Mouse (Mus musculus): ENCODE measurements at regions not wholly inside any gene's neighbourhood (a gene's known extent, or its start where the extent isn't known, plus 50 kb on each side); places are given as distances from the start of the nearest gene placed in this dataset.

DNA sequence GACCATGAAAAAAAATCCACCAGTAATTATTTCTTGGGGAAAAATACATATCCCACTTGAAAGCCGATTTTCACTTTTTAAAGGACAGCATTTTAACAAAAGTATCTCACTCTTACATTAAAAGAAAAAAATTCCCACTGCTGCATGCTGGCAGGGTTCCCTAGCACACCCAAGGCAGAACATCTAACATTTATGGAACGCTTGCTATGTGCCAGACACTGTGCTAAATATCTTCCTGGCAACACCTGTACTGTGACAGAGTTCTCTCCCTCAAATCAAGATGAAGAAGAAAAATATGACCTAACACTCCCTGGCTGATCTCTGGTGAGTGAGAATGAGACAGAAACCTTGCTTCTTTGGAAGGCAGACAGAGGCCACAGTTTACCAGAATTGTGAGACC, 167.1 kb upstream of the Actbl2 start:
- Histone ChIP-seq H3K4me3 (no peak overlapping the region), H3K27ac (no peak overlapping the region), H3K27me3 (ENCODE audit: insufficient read depth, poor library complexity, severe bottlenecking) (no peaks in the 10 kb centered on the region), H3K36me3 (no peaks in the 10 kb centered on the region), H3K4me1 (replicated peaks) (no peaks in the 10 kb centered on the region), H3K9me3 (no peaks in the 10 kb centered on the region)
- 87% methylated on average over 2 of the region's 2 CpGs for WGBS
- no peak for DNase-seq (ENCODE audit: low spot score)

DNA sequence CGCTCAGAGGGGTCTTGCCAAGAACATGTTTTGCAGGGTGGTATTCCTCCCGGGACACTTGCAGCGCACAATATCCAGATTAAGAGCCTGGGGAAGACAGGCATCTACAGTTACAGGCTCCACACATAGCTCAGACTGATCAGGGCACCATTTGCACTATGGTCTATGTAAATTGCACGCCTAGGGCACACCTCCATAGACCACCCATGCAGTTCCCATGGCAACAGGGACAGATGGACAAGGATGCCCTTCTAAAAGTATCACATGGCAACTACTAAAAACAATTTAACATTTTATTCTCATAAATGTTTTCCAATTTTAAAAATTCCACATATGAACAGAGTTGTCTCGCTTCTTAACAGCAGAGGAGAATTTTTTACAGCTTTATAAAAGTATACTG, 158.7 kb upstream of the Actbl2 start:
- no peaks in the 10 kb centered on the region for H3K9me3 ChIP-seq
- peaks cover 13% of the 10 kb centered on the region for H3K4me1 ChIP-seq (replicated peaks)
- no peaks in the 10 kb centered on the region for H3K36me3 ChIP-seq
- H3K27ac ChIP-seq = no peak overlapping the region
- DNase-seq (ENCODE audit: low spot score) = no peak
- H3K27me3 ChIP-seq (ENCODE audit: insufficient read depth, poor library complexity, severe bottlenecking) = no peaks in the 10 kb centered on the region
- WGBS = 89% methylated on average over 5 of the region's 5 CpGs
- H3K4me3 ChIP-seq = no peak overlapping the region

DNA sequence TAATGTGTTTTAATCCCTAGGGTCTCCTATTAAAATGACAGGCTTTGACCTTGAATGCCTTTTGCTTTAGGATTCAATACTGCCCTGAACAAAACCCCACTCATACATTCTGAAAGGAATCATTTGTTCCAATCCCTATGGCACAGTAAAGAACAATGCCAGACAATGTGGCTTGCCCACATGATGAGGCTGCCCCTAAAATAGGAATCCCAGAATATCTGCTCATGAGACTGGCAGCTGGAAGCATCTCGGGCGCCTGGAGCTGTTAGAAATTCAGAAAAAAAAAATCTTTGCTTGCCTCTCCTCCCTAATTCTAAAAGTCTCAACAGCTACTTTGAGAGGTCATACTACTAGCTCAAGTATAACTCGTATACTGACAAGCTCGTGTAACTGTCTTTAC, 157.5 kb upstream of the Actbl2 start:
- H3K4me3 ChIP-seq = no peak overlapping the region
- no peaks in the 10 kb centered on the region for H3K27me3 ChIP-seq (ENCODE audit: insufficient read depth, poor library complexity, severe bottlenecking)
- no peak for DNase-seq (ENCODE audit: low spot score)
- no peaks in the 10 kb centered on the region for H3K36me3 ChIP-seq
- no peaks in the 10 kb centered on the region for H3K9me3 ChIP-seq
- no peak overlapping the region for H3K27ac ChIP-seq
- peaks cover 13% of the 10 kb centered on the region for H3K4me1 ChIP-seq (replicated peaks)
- WGBS = 92% methylated on average over 4 of the region's 4 CpGs

DNA sequence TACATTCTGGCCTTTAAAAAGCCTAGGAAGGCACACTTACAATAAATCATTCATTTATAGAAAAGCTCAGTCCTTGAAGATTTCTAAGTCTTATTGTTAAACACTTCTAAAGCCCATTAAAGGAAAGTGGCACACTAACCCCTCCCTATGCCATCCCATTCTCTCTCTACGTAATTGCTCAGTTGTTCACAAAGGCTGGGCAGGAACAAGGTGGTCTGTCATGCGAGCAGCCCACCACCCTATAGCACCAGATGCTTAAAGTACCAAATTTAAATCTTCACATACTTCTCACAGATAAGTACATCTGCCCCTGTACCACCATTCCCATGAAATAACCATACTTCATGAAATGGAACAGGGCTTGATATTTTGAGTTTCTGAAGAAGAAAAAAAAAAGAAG, 156.1 kb upstream of the Actbl2 start:
- no peak overlapping the region for H3K4me3 ChIP-seq
- WGBS = 45% methylated on average over 2 of the region's 2 CpGs
- no peaks in the 10 kb centered on the region for H3K36me3 ChIP-seq
- no peaks in the 10 kb centered on the region for H3K27me3 ChIP-seq (ENCODE audit: insufficient read depth, poor library complexity, severe bottlenecking)
- no peak overlapping the region for H3K27ac ChIP-seq
- DNase-seq (ENCODE audit: low spot score) = no peak
- no peaks in the 10 kb centered on the region for H3K9me3 ChIP-seq
- peaks cover 13% of the 10 kb centered on the region for H3K4me1 ChIP-seq (replicated peaks)

DNA sequence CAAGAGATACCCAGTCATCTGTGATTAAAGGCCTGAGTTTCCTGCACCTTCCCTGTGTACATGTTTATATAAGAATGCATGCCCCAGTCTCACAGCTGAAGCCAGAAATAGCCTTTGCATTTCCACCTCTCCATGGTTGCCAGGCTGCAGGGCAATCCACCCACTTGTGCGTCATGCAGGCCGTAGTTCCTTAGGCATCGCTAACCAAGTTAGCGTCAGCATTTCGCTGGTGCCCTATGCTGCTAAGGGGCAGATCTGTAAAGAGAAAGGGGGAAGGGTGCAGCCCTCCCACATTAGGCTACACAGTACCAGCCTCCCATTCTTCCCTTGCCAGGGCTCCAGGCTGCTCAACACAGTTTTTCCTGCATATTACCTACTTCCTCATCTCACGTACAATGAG, 155.6 kb upstream of the Actbl2 start:
- Histone ChIP-seq H3K4me1 (replicated peaks) (peaks cover 13% of the 10 kb centered on the region), H3K36me3 (no peaks in the 10 kb centered on the region), H3K27me3 (ENCODE audit: insufficient read depth, poor library complexity, severe bottlenecking) (no peaks in the 10 kb centered on the region), H3K4me3 (no peak overlapping the region), H3K9me3 (no peaks in the 10 kb centered on the region), H3K27ac (no peak overlapping the region)
- WGBS = 59% methylated on average over 6 of the region's 6 CpGs
- DNase-seq (ENCODE audit: low spot score) = no peak

DNA sequence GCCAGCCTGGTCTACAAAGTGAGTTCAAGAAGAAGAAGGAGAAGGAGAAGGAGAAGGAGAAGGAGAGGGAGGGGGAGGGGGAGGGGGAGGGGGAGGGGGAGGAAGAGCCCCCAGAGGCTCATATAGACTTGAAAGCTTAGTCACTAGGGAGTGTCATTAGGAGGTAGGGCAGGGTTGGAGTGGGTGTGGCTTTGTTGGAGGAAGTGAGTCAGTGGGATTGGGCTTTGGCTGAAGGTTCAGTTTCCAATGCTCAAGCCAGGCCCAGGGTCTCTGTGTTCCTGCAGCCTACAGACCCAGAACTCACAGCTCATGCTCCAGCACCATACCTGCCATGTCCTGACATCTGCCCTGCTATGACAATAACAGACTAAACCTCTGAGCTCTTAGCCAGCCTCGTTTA, 154.4 kb upstream of the Actbl2 start:
- 74% methylated on average over 1 of the region's 1 CpGs for WGBS
- Histone ChIP-seq H3K4me1 (replicated peaks) (peaks cover 13% of the 10 kb centered on the region), H3K9me3 (no peaks in the 10 kb centered on the region)

DNA sequence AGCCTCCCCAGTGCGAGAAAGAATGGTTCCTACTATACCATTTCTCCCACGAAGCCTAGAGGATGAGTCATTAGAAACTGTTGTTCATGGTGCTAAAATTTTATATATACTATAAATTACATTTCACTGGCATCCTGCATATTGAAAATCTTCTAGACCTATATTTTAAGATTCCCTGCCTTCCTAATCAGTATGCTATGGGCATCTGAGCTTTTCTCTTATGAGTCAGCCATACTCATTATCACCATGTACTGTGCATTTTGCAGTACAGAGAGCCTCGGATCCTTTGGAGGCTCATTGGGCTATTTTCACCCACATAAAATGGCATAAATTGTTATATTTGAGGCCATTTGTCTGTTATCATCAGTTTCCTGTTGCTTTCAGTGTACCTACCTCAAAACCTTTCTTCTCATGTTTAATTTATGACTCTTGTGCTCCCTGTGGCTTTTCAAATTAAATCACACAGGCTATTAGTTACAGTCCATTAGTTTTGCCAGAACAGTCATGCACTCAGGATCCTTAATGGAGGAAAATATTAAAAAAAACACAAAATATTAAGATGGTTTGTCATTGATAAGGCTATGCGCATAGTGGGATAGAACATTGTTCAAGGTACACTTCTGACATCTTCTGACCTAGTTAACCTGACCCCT, 150.1 kb upstream of the Actbl2 start:
- WGBS = 91% methylated on average over 4 of the region's 4 CpGs
- H3K9me3 ChIP-seq = no peaks in the 10 kb centered on the region
- no peaks in the 10 kb centered on the region for H3K4me1 ChIP-seq (replicated peaks)
- H3K4me3 ChIP-seq = no peak overlapping the region
- H3K27ac ChIP-seq = no peak overlapping the region
- no peaks in the 10 kb centered on the region for H3K27me3 ChIP-seq (ENCODE audit: insufficient read depth, poor library complexity, severe bottlenecking)
- no peak for DNase-seq (ENCODE audit: low spot score)
- no peaks in the 10 kb centered on the region for H3K36me3 ChIP-seq

More for the DNA sequence above, 154.4 kb upstream of the Actbl2 start:
- H3K27ac ChIP-seq = no peak overlapping the region
- no peaks in the 10 kb centered on the region for H3K27me3 ChIP-seq (ENCODE audit: insufficient read depth, poor library complexity, severe bottlenecking)
- DNase-seq (ENCODE audit: low spot score) = no peak
- no peak overlapping the region for H3K4me3 ChIP-seq
- H3K36me3 ChIP-seq = no peaks in the 10 kb centered on the region

DNA sequence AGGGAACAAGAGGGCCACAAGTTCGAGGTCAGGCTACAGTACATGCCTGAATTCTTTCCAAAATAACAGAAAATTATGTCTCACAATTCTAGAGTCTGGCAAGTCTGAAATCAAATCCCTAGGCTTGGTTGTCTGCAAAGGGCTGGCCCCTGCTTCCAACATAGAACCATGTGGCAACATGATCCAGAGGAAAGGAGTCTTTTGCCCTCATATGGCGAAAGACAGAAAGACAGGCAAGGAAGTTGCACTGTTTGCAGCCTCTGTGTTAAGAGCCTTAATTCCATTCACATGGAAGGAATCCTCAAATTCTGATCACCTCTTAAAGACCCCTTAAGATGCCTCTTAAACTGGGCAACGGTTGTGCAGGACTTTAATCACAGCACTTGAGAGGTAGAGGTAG, 123.7 kb upstream of the Actbl2 start:
- Histone ChIP-seq H3K4me1 (replicated peaks) (no peaks in the 10 kb centered on the region), H3K9me3 (no peaks in the 10 kb centered on the region), H3K36me3 (no peaks in the 10 kb centered on the region), H3K27ac (no peak overlapping the region), H3K4me3 (no peak overlapping the region), H3K27me3 (ENCODE audit: insufficient read depth, poor library complexity, severe bottlenecking) (no peaks in the 10 kb centered on the region)
- 91% methylated on average over 3 of the region's 3 CpGs for WGBS
- DNase-seq (ENCODE audit: low spot score) = no peak

DNA sequence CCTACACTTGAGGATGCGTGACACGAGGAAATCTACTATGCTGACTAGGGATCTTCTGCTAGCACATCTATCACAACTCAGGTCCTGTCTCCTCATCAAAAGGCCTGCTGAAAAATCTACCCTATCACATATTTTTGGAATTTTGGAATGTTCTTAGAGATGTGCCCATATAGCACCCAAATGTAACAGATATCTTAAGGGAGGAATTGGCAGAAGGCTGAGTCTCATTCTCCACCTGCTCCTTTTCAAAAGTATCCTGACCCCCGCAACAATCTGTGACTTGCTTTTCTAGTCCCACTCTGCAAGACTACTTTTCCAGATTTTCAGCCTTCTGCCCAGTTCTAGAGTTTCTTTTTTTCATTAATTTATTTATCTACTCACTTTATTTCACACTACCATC, 118.4 kb upstream of the Actbl2 start:
- Histone ChIP-seq H3K4me3 (no peak overlapping the region), H3K36me3 (no peaks in the 10 kb centered on the region), H3K27ac (no peak overlapping the region), H3K27me3 (ENCODE audit: insufficient read depth, poor library complexity, severe bottlenecking) (no peaks in the 10 kb centered on the region), H3K4me1 (replicated peaks) (no peaks in the 10 kb centered on the region), H3K9me3 (no peaks in the 10 kb centered on the region)
- WGBS = 93% methylated on average over 3 of the region's 3 CpGs
- no peak for DNase-seq (ENCODE audit: low spot score)

DNA sequence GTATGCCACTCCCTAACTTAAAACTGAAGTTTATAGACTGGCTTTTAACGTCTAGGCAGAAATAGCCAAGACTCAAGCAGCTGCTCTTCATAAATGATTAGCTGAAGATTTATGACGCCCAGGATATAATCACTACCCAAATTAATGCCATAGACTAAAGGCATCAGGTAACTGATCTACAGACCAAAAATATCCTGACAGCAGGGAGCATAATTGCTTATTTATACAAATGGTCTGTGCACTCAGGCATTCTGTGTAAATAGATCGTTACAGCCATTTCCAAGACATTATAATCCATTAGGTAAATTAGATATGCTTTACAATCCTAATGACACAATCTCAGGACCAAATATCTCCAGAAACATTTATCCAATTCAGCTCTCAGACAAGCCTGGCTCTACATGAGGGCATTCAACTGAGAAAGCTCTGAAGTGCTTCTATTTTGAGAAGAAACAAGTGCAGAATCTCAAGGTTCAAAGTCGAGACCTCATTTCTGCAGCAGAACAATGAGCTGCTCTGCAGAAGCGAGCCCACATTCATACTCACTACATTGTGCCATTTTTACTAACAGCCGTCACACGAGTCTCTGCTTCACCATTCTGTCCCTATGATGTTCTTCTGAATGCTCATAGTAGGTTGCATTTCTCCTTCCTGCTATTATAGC, 111.9 kb upstream of the Actbl2 start:
- DNase-seq (ENCODE audit: low spot score) = no peak
- no peaks in the 10 kb centered on the region for H3K36me3 ChIP-seq
- H3K27ac ChIP-seq = no peak overlapping the region
- no peaks in the 10 kb centered on the region for H3K9me3 ChIP-seq
- H3K4me1 ChIP-seq (replicated peaks) = no peaks in the 10 kb centered on the region
- WGBS = 82% methylated on average over 7 of the region's 7 CpGs
- no peaks in the 10 kb centered on the region for H3K27me3 ChIP-seq (ENCODE audit: insufficient read depth, poor library complexity, severe bottlenecking)
- no peak overlapping the region for H3K4me3 ChIP-seq

DNA sequence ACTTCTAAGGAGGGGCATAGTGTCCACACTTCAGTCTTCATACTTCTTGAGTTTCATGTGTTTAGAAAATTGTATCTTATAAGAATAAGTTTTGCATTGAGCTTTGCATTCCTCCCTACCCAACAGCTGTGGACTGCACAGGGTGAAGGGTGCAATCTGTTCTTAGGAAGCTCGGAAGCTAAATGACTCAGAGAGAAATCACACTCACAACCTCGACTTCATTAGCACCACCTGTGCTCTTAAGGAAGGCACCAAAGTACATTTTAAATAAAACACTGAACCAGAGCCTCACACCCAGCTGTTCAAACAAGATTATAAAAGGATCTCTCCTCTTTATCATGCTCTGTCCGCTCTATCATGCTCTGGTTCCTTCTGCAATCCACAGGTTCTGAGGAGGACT, 110.1 kb upstream of the Actbl2 start:
- no peak for DNase-seq (ENCODE audit: low spot score)
- Histone ChIP-seq H3K27ac (no peak overlapping the region), H3K9me3 (no peaks in the 10 kb centered on the region), H3K27me3 (ENCODE audit: insufficient read depth, poor library complexity, severe bottlenecking) (no peaks in the 10 kb centered on the region), H3K36me3 (no peaks in the 10 kb centered on the region), H3K4me1 (replicated peaks) (no peaks in the 10 kb centered on the region), H3K4me3 (no peak overlapping the region)
- 87% methylated on average over 3 of the region's 3 CpGs for WGBS

DNA sequence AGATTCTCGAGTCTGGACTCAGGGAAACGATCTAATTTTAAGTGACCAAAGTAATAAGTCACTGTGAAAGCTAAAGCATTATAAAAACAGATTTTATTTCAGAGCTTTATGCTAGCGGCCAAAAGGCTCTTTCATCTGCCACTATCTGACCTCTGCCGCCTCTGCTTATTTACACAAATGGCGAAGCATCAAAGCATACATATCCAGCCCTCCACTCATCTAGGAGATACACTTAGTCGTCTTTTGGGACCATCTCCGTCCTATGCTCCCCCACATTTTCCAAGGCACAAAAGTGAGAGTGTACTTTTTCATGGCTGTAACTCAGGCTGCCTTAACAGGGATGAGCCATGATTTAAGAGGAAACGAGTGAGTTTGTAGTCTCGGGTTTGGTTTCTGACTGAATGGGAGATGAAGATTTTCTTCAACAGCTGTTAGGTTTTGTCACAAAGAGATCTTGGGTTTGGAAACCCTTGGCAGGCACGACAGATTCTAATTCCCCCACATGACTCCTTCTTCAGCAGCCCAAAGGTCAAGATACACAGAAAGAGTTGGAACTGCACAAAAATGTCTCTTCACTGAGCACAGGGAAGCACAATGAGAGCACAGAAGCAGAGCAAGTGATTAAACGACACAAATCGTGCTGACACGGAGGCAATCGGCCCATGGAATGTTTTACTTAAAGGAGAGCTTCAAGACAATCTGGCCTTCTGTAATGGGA, 96.7 kb upstream of the Actbl2 start:
- no peaks in the 10 kb centered on the region for H3K36me3 ChIP-seq
- no peaks in the 10 kb centered on the region for H3K4me1 ChIP-seq (replicated peaks)
- 71% methylated on average over 14 of the region's 14 CpGs for whole genome bisulfite sequencing
- DNase-seq (ENCODE audit: low spot score) = no peak
- H3K4me3 ChIP-seq = no peak overlapping the region
- H3K27ac ChIP-seq = no peak overlapping the region
- H3K27me3 ChIP-seq (ENCODE audit: insufficient read depth, poor library complexity, severe bottlenecking) = no peaks in the 10 kb centered on the region
- no peaks in the 10 kb centered on the region for H3K9me3 ChIP-seq

DNA sequence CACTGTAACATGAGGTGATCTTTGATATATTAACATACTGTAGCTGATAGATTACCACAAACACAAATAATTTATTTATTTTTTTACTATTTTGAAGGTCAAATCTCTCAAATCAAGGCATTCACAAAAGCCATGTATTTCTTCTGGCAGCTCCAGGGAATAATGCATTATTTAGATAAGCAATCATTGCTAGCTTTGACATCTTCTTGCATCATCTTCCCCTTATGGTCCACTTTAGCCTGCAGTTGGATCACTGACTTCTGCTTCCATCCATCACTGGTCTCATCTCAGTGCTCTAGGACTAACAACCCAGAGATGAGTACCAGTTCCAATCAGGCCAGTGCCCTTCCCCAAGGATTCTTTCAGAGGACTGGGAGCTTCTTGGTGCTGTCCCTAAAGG, 95.3 kb upstream of the Actbl2 start:
- no peak for DNase-seq (ENCODE audit: low spot score)
- no peaks in the 10 kb centered on the region for H3K36me3 ChIP-seq
- H3K4me3 ChIP-seq = no peak overlapping the region
- H3K9me3 ChIP-seq = no peaks in the 10 kb centered on the region
- H3K27me3 ChIP-seq (ENCODE audit: insufficient read depth, poor library complexity, severe bottlenecking) = no peaks in the 10 kb centered on the region
- no peaks in the 10 kb centered on the region for H3K4me1 ChIP-seq (replicated peaks)
- no peak overlapping the region for H3K27ac ChIP-seq
